ENCODE assay signal across 8 mouse cellular contexts in the genomic region with DNA sequence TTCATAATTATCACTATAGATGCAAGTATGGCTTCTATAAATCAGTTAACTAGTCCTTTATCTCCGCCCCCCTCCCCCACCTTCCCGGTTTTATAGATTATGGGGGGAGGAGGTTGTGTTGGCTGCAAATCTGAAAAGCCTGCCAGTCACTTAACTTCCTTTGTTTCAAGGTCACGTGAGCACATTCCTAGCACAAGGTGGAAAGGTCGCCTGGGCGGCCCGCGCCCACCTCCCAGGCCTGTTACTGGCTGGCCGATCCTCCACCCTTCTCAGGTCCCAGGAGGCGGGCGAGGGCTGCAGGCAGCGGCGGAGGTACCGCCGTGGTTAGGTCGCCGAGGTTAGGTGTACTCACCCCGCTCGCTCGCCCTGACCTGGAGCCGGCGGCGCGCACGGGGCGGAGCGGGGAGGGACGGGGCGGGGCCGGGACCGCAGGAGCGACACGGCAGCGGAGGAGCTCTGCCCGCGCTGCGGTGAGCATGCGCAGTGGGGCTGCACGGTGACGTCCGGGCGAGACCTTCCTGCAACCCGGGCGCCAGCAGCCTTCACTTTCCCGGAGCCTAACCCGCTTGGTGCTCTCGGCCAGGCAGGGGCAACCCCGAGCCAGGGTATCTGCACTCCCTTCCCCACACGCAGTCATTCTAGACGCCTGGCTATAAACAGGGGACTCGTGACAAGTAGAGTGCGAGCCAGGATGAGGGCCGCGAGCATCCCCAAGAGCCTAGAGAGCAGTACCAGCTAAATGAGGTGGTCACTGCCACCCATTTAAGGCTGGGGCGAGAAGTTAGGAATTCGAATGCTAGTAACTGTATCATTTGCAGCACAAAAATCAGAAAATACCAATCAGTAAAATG. TPM values are rescaled to one million over a fixed set of nuclear protein-coding genes. Genes with fewer than 3 reads are reported as not detected.
A peak's percentile ranks its signal among the peaks of the same experiment; 100 is the strongest.
DNase-seq lines count a peak whose midpoint lies in the region; ATAC-seq lines count a peak whose summit lies in the region.

A gene (minus strand): TSS at position 382 of the 851 bp plus-strand sequence.

- H3K9me3 ChIP-seq in hindbrain, embryonic 16.5 days (ENCODE audit: control insufficient read depth, low read length) = no peaks in the 10 kb centered on the region

- H3K4me2 ChIP-seq in hindbrain, embryonic 16.5 days (ENCODE audit: low read length) = peak within 1 kb of the TSS; percentile 68

- peak within 1 kb of the TSS; percentile 97 for H3K27ac ChIP-seq in hindbrain, embryonic 16.5 days (ENCODE audit: low read depth, low read length)
- H3K27ac ChIP-seq in macrophage = peak within 1 kb of the TSS; percentile 47

- no peaks in the 10 kb centered on the region for H3K79me2 ChIP-seq in macrophage (ENCODE audit: inconsistent target)

- H3K9ac ChIP-seq in hindbrain, embryonic 16.5 days (ENCODE audit: low read depth, low read length) = peak within 1 kb of the TSS; percentile 93

- peak within 1 kb of the TSS; percentile 77 for H3K4me3 ChIP-seq in hindbrain, embryonic 16.5 days (ENCODE audit: low read length)
- peak within 1 kb of the TSS; percentile 58 for H3K4me3 ChIP-seq in macrophage (ENCODE audit: inconsistent target)

- peak; percentile 94 for DNase-seq in T-cell, adult 2 months (ENCODE audit: low spot score)
- peak; percentile 92 to 95 for DNase-seq in cerebellum, postnatal 36 days
- peak; percentile 90 for DNase-seq in frontal cortex, postnatal 36 days (ENCODE audit: low spot score in 2 of 2)
- DNase-seq in left cerebral cortex, adult 18-20 months (ENCODE audit: low spot score in 2 of 2) = peak; percentile 86 to 92
- peak; percentile 94 for DNase-seq in right cerebral cortex, adult 18-20 months
- DNase-seq in urinary bladder, postnatal 10 days (ENCODE audit: low spot score) = peak; percentile 62

- H3K27me3 ChIP-seq in hindbrain, embryonic 16.5 days (replicated peaks; ENCODE audit: control insufficient read depth, insufficient read depth, low read length) = no peaks in the 10 kb centered on the region

- ATAC-seq in hindbrain, embryonic 16.5 days = peak; percentile 99

- WGBS in hindbrain, embryonic 16.5 days = 2% methylated on average over 38 of the region's 55 CpGs
- under 1% methylated on average over 44 of the region's 55 CpGs for WGBS in macrophage (ENCODE audit: missing documents)

- peaks cover 7% of the 10 kb centered on the region for H3K4me1 ChIP-seq in hindbrain, embryonic 16.5 days (ENCODE audit: control insufficient read depth, insufficient read depth, low read depth, low read length)

- no peaks in the 10 kb centered on the region for H3K36me3 ChIP-seq in hindbrain, embryonic 16.5 days (ENCODE audit: control insufficient read depth, insufficient read depth, low read length)
- no peaks in the 10 kb centered on the region for H3K36me3 ChIP-seq in macrophage (ENCODE audit: inconsistent target)

RNA-seq across cellular contexts. Expression of the gene that starts here (rescaled TPM):
- polyA plus RNA-seq in hindbrain, embryonic 16.5 days (2015; fragmentation: Nextera tagmentation; extraction: Ambion mirVana) = 13.9 and 14.3 TPM in 2 replicates
- 10 to 100 TPM; 15.5 to 17.7 TPM for total RNA-seq in left cerebral cortex, adult 18-20 months (2021)
- total RNA-seq in macrophage (2018; cell fraction: chromatin; rRNA removed) = 10 to 100 TPM in 6 of 26 experiments, 1 to 10 TPM in 20; 1.5 to 13.6 (median 8.7) TPM
- 10 to 100 TPM in 13 of 26 experiments, 1 to 10 TPM in 13; 6.9 to 14.1 (median 10.1) TPM for total RNA-seq in macrophage (2018; cell fraction: cytosol; rRNA removed)
- total RNA-seq in macrophage (2018; cell fraction: nucleus; rRNA removed) = 10 to 100 TPM in 7 of 26 experiments, 1 to 10 TPM in 19; 4.8 to 17.0 (median 8.8) TPM
- polyA plus RNA-seq in macrophage (2018) = 7.3 to 9.7 TPM (median 8.6 TPM) in 3 replicates

Comparison
In these comparisons a context has a peak if more than half of its experiments do, and no peak if none do; other contexts are left out.
1. Peak in every context shown above with its lines: DNase-seq, ATAC-seq, H3K4me3 ChIP-seq and H3K27ac ChIP-seq.